Mouse (Mus musculus) erythroblast, embryonic 14.5 days (primary cell): Measurements from ENCODE around the gene Slc22a7. TPM values are rescaled to one million over a fixed set of nuclear protein-coding genes. Genes with fewer than 3 reads are reported as not detected.

Source experiments
- H3K27me3 ChIP-seq: 2 replicates; pipeline ENCODE4 v1.6.1; 2012; ENCODE audit warnings: inconsistent platforms; ENCODE audit not compliant: control insufficient read depth
- H3K36me3 ChIP-seq: 2 replicates; pipeline ENCODE4 v1.6.1; 2012; ENCODE audit warnings: mild to moderate bottlenecking, inconsistent platforms; ENCODE audit not compliant: control insufficient read depth
- H3K4me1 ChIP-seq: 2 replicates; pipeline ENCODE4 v1.6.1; 2012; ENCODE audit warnings: inconsistent platforms; ENCODE audit not compliant: control insufficient read depth
- H3K4me3 ChIP-seq: replicated peaks from 2 replicates; pipeline ENCODE3; 2012; ENCODE audit warnings: moderate library complexity, mild to moderate bottlenecking, inconsistent platforms
- H3K9me3 ChIP-seq: 2 replicates; pipeline ENCODE4 v1.6.1; 2012; ENCODE audit warnings: low read length, inconsistent platforms, mixed read lengths; ENCODE audit not compliant: control insufficient read depth
- GATA1 ChIP-seq: IDR thresholded peaks from 2 replicates; pipeline ENCODE4 v1.6.1; 2012; ENCODE audit warnings: low read length, inconsistent platforms, mixed read lengths
- TAL1 ChIP-seq: IDR thresholded peaks from 3 replicates; pipeline ENCODE4 v1.6.1; 2012; ENCODE audit warnings: low read length, inconsistent platforms, mixed read lengths
- polyA plus RNA-seq: library from polyadenylated mRNA; stranded (reverse); fragments of >175 nt; gene quantifications from 2 replicates; pipeline ENCODE4 v1.2.3, GENCODE M21; 2012

Gene Slc22a7
- polyA plus RNA-seq, 1 experiment, result not detected

- H3K36me3 ChIP-seq, result peaks cover 2% of the 10 kb centered on the region; the same call in 1 of the 2 replicates
- no peak for TF ChIP-seq GATA1
- no peak for TF ChIP-seq TAL1
- H3K27me3 ChIP-seq, result no peaks in the 10 kb centered on the region
- no peaks in the 10 kb centered on the region for H3K9me3 ChIP-seq
- no peaks in the 10 kb centered on the region for H3K4me1 ChIP-seq
- no peak overlapping the region for H3K4me3 ChIP-seq
Observed at GRCm38 (mm10) chr17:46418628-46419027, 19.6 kb downstream of the Slc22a7 start.

- no peaks in the 10 kb centered on the region for H3K9me3 ChIP-seq
- H3K36me3 ChIP-seq, result peaks cover 30% of the 10 kb centered on the region
- no peaks in the 10 kb centered on the region for H3K27me3 ChIP-seq
- H3K4me3 ChIP-seq, result no peak overlapping the region
- TF ChIP-seq GATA1 (no peak), TAL1 (no peak)
- no peaks in the 10 kb centered on the region for H3K4me1 ChIP-seq
Observed at GRCm38 (mm10) chr17:46408478-46408877, 29.8 kb downstream of the Slc22a7 start.

GRCm38 (mm10) chr17:46394631-46395030 lies 43.6 kb downstream of the Slc22a7 start:
- H3K27me3 ChIP-seq, result no peaks in the 10 kb centered on the region
- no peaks in the 10 kb centered on the region for H3K9me3 ChIP-seq
- peaks cover 14% of the 10 kb centered on the region for H3K36me3 ChIP-seq
- no peaks in the 10 kb centered on the region for H3K4me1 ChIP-seq
- TF ChIP-seq TAL1, result no peak
- TF ChIP-seq GATA1, result no peak
- no peak overlapping the region for H3K4me3 ChIP-seq

GRCm38 (mm10) chr17:46393012-46393411 lies 45.2 kb downstream of the Slc22a7 start:
- H3K36me3 ChIP-seq, result peaks cover 7% of the 10 kb centered on the region
- H3K4me3 ChIP-seq, result no peak overlapping the region
- H3K9me3 ChIP-seq, result no peaks in the 10 kb centered on the region
- no peaks in the 10 kb centered on the region for H3K4me1 ChIP-seq
- H3K27me3 ChIP-seq, result no peaks in the 10 kb centered on the region
- no peak for TF ChIP-seq GATA1
- TF ChIP-seq TAL1, result no peak

GRCm38 (mm10) chr17:46388200-46388599 lies 50.1 kb downstream of the Slc22a7 start:
- TF ChIP-seq GATA1 (no peak), TAL1 (no peak)
- Histone ChIP-seq H3K9me3 (no peaks in the 10 kb centered on the region), H3K27me3 (peaks cover 21% of the 10 kb centered on the region), H3K36me3 (peaks cover 5% of the 10 kb centered on the region), H3K4me3 (no peak overlapping the region), H3K4me1 (peaks cover 18% of the 10 kb centered on the region)

- no peaks in the 10 kb centered on the region for H3K9me3 ChIP-seq
- TF ChIP-seq TAL1 (no peak), GATA1 (no peak)
- H3K36me3 ChIP-seq, result peaks cover 3% of the 10 kb centered on the region
- H3K27me3 ChIP-seq, result peaks cover 21% of the 10 kb centered on the region
- peaks cover 25% of the 10 kb centered on the region for H3K4me1 ChIP-seq
- H3K4me3 ChIP-seq, result peak overlapping the region; percentile 81
Observed at GRCm38 (mm10) chr17:46384061-46384801, 54.0 kb downstream of the Slc22a7 start.

GRCm38 (mm10) chr17:46383294-46384060 lies 54.8 kb downstream of the Slc22a7 start, which contains the start of gene Zfp318:
TSS of gene Zfp318 (plus strand) at chr17:46383731.
- Histone ChIP-seq H3K27me3 (peaks cover 21% of the 10 kb centered on the region), H3K9me3 (no peaks in the 10 kb centered on the region), H3K4me3 (peak within 1 kb of the TSS; percentile 81), H3K4me1 (peaks cover 25% of the 10 kb centered on the region), H3K36me3 (peaks cover 3% of the 10 kb centered on the region)
- TF ChIP-seq GATA1, result no peak
- TF ChIP-seq TAL1, result no peak

Other genes starting within 250 kb of the Slc22a7 start
- gene Polh, start 235.8 kb downstream of the Slc22a7 start, polyA plus RNA-seq, result 0.24 and 0.27 TPM in 2 replicates
- gene Xpo5, start 235.7 kb downstream of the Slc22a7 start, polyA plus RNA-seq, result 0.36 and 0.51 TPM in 2 replicates
- 1.2 and 1.6 TPM in 2 replicates for gene Polr1c, start 190.4 kb downstream of the Slc22a7 start, polyA plus RNA-seq
- 8.0 and 13.3 TPM in 2 replicates for gene Yipf3, start 190.4 kb downstream of the Slc22a7 start, polyA plus RNA-seq
- 0.15 and 0.27 TPM in 2 replicates for gene Lrrc73, start 184.9 kb downstream of the Slc22a7 start, polyA plus RNA-seq
- gene Tjap1, start 155.4 kb downstream of the Slc22a7 start, polyA plus RNA-seq, result 11.2 and 12.7 TPM in 2 replicates
- gene Dlk2, start 141.0 kb downstream of the Slc22a7 start, polyA plus RNA-seq, result not detected in 2 replicates
- gene Abcc10, start 110.1 kb downstream of the Slc22a7 start, polyA plus RNA-seq, result 0.17 and 0.34 TPM in 2 replicates
- gene Zfp318, start 54.7 kb downstream of the Slc22a7 start, polyA plus RNA-seq, result 0.05 and 0.13 TPM in 2 replicates
- not detected in 2 replicates for gene Crip3, start 9.5 kb downstream of the Slc22a7 start, polyA plus RNA-seq
- gene Ttbk1, start 49.2 kb upstream of the Slc22a7 start, polyA plus RNA-seq, result 0.01 TPM in 2 replicates
- 1.5 and 1.9 TPM in 2 replicates for gene Dnph1, start 58.3 kb upstream of the Slc22a7 start, polyA plus RNA-seq
- gene Cul9, start 107.9 kb upstream of the Slc22a7 start, polyA plus RNA-seq, result 0.01 and 0.09 TPM in 2 replicates
- gene Srf, start 117.7 kb upstream of the Slc22a7 start, polyA plus RNA-seq, result 5.1 and 6.1 TPM in 2 replicates
- 0.03 and 0.04 TPM in 2 replicates for gene Ptk7, start 191.0 kb upstream of the Slc22a7 start, polyA plus RNA-seq
- gene Klc4, start 207.6 kb upstream of the Slc22a7 start, polyA plus RNA-seq, result 2.0 TPM in 2 replicates
- 34.1 and 35.9 TPM in 2 replicates for gene Mrpl2, start 207.8 kb upstream of the Slc22a7 start, polyA plus RNA-seq
- gene Cul7, start 211.9 kb upstream of the Slc22a7 start, polyA plus RNA-seq, result 1.3 and 2.3 TPM in 2 replicates
- gene Rrp36, start 235.9 kb upstream of the Slc22a7 start, polyA plus RNA-seq, result 2.0 and 2.6 TPM in 2 replicates
- 13.0 and 13.9 TPM in 2 replicates for gene Mea1, start 240.3 kb upstream of the Slc22a7 start, polyA plus RNA-seq
- gene Klhdc3, start 242.5 kb upstream of the Slc22a7 start, polyA plus RNA-seq, result 21.0 and 23.8 TPM in 2 replicates